Mouse (Mus musculus): ENCODE data around the gene Prune1.

Prune1 gene

DNA sequence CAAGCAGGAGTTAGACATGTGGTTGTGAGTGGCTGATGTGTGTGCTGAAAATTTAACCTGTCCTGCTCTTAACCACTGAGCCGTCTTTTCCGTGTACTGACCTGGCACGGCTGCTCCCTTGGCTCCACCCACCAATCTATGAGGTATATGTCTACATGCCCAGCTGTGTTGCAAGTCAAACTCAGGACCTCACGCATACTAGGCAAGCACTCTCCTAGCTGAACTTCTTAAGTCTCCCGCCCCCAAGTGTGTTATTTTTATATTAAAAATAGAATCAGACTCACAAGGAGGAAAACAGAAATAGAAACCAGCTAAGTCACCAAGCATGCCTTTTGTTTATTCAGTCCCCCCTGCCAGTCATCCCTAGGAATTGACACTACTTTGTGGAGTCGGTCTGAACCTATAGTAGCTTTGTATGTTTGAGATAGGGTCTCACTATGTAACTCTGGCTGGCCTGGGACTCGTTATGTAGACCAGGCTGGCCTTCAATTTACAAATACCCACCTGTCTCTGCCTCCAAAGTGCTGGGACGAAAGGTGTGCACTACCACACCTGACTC is 44.3 kb downstream of the Prune1 start:
- no peak for DNase-seq (ENCODE audit: low read depth)

DNA sequence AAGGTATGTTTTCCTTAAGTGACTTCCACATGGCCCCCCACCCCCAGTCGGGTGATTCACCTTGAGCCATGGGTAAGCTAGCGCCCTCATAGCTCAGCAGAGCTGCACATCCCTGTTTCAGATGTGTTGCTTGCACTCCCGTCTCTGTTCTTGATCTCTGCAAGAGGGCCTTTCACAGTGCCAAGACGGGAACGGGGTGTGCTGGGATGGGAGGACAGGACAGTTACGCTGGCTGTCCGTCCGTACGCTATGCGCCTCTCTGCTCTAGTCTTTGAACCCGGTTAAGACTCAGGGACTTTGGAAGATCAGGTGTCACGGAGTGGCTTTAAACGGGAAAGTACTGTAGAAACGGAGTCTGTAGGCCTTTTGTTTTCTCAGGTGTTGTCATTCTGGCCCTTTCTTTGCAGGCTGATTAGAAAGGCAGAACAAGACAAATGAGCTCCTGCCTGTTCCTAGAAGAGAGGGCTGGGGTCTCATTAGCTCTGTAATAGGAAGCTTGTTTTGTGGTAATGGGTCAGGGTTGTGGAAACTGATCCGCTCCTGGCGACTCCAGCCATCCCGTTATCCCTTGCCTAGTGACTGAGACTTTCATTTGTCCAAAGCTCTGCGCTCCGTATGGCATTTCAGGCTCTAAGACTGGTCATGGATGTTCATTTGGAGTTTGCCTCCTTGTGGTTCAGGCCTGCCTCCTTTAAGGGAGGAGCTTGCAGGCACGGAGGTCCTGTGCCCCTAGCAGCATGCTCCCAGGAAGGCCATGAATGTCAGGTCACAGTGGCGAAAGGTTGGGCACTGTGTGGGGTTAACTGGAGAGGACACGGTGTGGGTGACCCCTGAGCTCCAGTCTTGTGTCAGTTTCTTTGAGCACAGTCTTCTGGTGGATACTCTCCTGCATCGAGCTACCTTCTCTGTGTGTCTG is 46.2 kb downstream of the Prune1 start:
- no peak for DNase-seq (ENCODE audit: low read depth)

DNA sequence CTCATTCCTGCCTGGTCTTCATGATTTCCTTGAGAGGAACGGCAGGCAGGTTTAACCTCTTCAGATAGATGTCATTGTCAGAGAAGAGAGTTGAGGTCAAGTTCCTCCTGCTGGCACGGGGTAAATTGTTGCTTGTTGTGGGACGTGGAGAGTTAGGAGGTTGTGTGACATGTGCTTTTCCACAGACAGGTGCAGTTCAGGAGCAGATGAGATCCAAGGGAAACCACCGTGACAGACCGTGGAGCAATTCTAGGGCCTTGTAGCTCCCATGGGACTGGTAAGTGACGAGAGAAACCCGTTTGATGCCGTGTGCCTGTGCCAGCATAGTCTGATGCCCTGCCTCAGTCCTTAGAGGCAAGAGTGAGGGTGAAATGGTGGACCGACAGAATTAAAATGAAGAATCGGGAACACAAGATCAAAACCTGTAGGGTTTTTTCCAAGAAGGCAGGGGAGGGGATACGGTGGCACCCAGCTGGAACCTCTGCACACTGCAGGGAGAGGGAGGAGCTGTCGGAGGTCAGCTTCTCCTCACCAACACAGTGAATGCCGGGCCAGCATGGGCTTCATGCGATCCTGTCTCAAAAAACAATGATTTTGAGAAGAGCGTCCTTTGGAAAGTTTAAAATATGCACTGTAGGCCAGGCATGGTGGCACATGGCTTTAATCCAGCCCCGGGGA is 48.4 kb downstream of the Prune1 start:
- no peak for DNase-seq (ENCODE audit: low read depth)

DNA sequence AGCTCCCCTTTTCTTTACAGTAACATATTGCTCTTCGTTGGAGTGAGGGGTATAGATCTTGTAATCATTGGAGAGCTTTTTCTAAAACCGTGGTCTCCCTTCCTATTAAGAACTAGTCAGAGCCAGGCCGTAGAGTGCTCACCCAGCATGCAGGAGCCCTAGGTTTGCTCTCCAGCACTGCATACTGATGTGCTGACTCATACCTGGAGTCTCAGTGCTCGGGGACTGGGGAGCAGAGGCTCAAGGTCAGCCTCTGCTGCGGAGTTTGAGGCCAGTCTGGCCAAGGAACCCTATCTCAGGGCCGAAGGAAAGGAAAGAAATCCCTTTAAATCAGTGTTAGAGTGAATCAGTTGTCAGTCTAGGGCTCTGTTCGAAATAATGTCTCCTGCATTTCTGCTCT is 49.1 kb downstream of the Prune1 start:
- no peak for DNase-seq (ENCODE audit: low read depth)

DNA sequence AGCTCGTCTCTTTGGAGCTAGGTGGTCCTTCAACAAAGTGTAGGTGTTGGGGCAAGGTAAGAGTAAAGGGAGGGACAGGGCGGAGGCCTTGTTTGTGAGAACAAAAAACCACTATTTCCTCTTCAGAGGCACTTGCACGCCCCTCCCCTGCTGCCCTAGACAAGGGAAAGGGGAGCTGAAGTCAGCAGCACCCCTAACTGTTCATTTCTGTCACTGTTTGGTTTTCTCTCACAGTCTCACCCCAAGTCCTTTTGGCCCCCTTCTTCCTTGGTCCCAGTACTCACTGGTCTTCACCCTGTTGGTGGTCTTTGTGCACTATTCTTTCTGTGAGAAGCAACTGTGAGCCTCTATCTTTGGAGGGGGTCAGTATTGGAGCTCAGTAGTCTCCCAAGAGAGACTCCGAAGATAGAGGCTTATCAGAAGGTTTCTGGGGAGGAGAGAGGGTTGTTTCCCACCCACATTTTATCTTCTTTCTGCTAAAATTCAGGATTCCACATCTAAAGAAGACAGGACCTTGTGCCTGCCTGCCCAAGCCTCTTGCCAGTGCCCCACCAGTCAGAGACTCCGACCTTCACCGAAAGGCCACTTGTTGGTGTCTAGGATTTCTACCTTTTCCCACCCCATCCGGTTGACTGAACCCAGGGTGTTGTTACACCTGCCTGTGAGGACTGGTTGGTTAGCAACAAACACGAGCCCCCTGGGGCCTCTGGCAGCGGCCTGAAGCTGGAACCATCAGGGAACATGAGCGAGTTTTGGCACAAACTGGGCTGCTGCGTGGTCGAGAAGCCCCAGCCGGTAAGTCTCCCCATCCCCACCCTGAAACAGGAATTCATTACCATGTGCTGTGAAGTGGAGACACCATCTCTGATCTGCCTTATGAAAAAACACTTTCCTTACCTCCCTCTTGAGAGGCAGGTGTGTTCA is 50.3 kb downstream of the Prune1 start, which contains the start of gene Mllt11:
Gene Mllt11, minus strand, starts transcription at position 874 of the 924 bp plus-strand sequence.
- DNase-seq (ENCODE audit: low read depth): no peak

DNA sequence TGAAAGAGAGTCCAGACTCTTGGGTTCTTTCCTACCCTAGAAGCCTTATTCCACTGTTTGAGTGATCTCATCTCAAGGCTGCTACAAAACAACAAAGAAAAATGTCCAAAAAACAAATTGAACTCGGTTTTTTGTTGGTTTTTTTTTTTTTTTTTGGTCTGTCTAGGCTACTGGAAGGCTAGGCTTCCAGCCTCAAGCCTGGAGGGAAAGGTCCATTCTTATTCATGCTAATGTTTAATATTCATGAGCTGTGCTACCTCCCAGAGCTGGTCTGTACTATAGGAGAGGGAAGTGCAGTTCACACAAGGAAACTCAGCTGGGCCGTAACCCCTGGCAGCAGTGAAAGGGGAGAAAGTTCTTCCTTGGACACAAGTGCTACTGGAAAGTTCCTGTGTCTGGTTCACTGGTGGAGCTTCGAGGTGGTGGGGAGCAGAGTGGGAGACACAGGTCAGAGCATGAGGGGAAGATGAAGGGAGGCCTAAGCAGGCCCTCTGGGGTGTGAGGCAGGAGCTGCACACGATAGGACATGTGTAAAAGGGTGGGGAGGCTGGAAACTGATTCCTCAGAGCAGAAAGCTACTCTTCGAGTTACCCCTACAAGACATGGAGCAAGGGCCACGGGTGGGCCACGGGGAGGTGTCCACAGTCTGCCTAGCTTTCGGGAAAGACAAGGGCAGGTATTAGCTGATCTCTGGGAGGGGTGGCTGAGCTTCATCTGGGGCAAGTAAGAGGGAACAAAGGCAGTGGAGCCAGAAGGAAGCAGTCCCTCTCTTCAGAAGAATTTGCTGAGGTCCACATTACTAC is 51.2 kb downstream of the Prune1 start:
- DNase-seq (ENCODE audit: low read depth): no peak

DNA sequence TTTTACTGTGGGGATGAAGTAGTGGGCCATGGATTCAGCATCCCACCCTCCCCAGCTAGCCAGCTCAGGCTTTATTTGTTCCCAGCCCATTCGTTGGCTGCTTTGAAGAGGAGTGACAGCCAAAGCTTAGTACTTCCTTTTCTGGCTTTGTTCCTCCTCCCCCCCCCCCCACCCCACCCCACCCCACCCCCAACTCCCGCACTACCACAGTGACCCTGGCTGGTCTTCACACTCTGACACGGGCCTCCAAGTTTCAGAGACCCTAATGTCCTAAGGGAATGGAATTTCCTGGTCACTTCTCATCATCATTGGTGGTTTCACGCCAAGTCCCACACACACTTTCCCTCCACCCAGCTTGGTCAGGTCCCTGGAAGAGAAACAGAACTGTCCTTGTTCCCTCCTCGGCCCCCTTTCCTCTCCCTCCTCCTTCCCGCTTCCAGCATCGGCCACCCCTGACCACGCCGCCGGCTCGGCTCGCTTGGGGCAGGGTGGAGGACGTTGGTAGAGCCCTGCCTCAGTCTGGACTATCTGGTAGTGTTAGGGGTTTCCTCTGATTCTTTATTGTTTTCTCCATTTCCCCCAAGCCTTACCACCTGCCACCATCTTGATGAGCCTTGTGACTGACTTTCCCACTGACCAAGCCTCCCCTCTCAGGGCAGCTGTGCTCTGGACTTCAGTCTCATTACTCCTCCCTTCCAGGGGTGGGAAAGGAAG is 51.9 kb downstream of the Prune1 start:
- DNase-seq (ENCODE audit: low read depth): no peak

DNA sequence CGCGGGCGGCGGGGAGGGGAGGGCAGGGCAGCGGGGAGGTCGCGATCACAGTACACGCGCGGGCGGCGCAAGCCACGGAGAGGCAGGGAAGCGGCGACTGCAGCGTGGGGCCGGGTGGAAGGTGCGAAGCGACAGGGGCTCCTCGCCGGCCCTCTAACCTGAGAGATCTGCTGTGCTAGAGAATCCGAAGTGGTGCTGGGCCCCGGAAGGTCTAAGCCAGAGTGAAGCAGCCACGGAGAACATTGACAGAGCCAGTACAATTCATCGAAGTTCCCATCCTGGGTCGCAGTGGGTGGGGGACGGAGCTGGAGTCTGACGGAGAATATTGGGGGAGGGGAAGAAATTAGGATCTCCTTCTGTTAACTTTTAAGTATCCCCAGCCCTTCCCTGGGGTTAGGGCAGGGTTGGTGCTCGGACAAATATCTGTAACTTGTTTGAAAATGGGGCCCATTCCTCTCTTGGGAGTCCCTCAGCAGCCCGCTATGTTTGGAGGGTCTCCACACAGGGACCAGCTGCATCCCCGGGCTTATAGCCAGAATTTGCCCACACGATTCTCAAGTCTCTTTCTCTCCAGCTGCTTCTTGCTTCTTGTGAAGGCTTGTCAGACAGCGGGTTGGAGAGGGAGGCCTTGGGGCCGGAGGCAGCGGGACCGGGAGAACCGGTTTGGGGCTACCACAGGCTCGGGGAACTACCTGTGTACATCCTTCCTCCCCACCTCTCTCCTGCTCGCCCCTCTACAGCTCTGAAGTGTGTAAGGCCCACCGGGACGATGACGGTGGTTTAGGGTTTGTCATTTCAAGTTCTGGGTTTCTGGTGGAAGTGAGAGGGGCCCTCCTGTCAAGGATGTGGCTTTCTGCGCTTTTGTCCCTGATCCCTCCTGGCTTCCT is 52.7 kb downstream of the Prune1 start:
- DNase-seq (ENCODE audit: low read depth): no peak

DNA sequence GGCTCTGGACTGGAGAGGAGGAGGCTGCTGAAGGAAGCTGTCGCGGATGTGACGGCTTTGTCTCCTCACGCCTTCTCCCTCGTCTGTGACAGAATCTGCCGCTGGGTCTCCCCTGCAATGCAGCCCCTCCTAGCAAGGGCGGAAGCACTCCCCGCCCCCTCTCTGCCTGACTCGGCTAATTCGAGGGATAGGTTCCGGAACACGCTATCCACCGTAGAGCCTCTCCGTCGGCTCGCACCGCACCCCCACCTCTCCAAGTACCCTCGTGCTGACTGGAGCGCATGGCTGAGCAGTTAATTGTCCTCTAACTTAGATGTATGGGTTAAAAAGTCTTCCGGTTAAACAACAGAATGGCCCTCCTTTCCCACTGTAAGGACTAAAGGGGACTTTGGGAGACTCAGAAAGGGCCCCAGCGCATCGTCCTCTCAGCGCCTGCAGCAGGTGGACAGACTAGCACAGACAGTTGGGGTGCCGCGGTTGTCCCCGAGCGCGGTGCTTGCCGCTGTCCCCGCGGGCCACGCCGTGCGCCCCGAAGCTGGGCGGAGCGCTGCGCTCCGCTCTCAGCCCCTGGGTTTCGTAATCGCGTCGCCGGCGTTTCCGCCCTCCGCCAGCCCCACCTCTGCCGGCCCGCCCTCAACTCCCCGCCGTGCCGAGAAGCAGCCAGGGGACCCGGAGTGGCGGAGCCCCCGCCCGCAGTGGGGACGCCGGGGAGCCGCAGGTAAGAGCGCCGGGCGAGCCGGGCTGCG is 53.6 kb downstream of the Prune1 start, which contains the start of gene Cdc42se1:
Gene Cdc42se1, plus strand, starts transcription at position 585 of the 746 bp plus-strand sequence.
- DNase-seq (ENCODE audit: low read depth): no peak

DNA sequence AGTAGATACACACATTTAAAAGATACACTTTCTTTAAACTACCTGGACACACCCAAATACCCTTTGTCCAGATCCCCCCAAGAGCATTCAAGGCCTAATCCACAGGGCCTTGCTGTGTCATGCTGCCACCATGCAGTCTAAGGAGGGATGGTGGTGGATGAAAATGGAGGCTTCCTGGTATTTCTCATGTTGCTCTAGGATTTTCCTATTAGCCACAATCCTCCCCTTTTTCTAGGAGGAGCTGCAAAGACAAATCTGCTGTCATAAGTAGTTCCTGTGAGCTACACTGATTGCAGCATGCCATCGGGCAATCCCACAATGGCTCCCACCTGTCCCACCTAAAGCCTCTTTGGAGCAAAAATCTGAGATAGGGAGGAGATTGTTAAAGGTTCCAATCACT is 54.7 kb downstream of the Prune1 start:
- no peak for DNase-seq (ENCODE audit: low read depth)

DNA sequence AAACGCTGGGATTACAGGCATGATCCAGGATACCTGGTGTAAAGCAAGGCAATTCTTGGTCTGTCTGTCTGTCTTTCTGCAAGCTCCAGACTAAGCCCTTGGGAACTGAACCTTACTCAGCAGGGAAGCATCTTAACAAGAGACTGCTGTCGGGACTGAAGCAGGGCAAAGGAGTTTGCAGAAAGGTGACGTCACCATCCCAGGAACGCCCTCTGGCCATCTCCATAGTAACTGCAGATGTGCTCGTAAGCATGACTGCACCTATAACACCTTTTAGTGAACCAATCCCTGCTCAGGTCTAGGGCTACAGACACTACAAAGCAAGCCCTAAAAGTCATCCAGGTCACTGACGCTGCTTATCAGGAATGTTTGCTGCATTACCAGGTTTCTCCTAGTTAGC is 57.6 kb downstream of the Prune1 start:
- no peak for DNase-seq (ENCODE audit: low read depth)

DNA sequence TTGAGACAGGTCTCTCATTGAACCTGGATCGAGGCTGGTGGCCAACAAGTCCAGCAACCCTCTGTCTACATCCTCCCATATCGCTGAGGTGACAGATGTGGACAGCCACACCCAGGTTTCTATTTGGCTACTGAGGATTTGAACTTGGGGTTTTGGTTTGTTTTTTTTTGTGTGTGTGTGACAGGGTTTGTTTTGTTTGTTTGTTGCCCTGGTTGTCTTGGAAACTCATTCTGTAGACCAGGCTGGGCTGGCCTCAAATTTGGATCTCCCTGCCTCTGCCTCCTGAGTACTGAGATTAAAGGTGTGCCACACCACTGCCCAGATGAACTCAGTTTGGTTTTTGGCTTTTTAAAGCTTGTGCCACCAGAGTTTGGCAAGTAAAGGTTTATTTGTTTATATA is 58.8 kb downstream of the Prune1 start:
- no peak for DNase-seq (ENCODE audit: low read depth)

DNA sequence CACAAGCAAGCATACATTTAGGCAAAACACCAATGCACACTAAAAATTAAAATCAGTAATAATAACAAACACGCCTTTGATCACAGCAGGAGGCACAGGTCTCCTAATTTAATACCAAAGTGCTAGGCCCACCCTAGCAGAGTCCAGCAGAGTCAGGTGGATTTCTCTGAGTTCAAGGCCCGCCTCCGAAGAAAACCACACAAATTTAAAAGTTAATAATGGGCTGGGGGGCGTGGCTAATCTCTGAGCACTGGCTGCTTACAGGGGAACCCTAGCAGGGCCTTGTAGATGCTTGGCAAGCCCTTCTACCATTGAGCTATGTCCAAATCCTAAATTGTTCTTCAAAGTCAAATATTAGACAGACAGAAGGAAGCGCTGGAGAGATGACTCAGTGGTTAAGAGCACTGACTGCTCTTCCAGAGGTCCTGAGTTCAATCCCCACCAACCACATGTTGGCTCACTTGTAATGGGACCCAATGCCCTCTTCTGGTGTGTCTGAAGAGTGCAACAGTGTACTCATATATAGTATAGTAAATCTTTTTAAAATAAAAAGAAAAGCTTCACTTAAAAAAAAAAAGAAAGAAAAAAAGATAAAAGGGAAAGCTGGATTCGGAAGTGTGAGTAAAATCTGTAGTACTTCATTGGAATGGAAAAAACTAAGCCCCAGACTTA is 63.3 kb downstream of the Prune1 start:
- no peak for DNase-seq (ENCODE audit: low read depth)

DNA sequence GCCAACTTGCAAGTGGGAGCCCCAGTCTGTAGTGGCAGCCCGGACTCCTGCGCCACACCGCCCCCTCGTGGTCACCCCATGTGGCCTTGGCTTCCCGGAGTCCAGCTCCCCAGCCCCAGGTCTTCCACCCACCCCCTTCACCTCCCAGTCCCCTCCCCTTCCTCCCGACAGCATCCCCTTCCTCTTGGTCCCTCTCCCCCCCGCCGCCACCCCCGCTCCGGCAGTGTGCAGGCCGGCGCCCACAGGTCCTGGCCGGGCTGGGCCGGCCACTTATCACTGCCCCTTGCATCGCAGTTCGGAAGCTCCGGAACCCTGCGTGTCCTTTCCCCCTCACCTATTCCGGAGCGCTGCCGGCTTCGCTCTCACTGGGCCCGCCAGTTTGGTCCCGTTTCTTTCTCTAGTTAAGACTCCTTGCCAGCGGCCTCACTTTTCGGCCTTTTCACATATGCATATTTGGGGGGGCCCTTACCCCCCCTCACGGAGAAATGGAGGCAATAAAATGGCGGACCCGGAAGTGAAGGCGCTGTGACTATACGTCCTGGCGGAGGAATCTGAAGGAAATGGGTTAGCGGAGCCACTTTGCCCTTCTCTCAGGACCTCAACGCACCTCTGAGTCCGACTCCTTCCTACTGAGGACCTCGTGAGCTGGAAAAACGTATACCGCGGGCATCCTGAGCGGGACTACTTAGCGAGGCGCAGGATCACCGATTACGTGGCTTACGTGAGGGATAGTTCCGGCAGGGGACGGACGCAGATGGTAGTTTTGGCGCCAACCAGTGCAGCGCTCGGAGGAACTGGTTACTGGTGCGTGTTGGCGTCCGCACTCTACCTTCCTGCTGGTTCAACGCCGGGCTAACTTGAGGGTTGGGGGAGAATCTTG is 64.4 kb downstream of the Prune1 start, which contains the start of gene Gabpb2:
Gene Gabpb2, minus strand, starts transcription at position 662 of the 880 bp plus-strand sequence.
- no peak for DNase-seq (ENCODE audit: low read depth)

DNA sequence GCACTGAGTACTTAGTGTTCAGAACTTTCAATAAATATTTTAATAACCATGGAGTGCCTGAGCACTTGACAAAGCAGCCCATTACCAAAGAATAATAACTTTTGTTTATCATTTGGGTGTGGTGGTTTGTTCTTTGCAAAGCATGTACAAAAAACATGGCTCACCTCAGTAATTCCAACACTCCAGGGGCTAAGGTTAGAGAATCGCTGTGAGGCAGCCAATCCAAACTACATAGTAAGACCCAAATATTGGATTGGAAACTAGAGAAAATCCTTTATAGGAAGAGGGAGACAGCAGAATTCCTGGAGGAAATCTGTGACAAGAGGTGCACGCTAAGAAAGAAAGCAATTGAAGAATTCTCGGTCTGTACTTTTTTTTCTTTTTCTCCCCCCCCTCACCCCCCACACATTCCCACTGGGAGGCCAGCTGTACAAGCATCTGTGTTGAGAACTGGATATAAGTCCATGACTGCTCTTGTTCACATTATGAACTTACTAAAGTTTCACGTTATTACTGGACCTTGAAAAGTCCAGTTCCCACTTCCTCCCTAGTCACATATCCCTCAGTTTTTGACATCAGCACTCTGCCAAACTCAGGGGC is 65.1 kb downstream of the Prune1 start:
- no peak for DNase-seq (ENCODE audit: low read depth)

DNA sequence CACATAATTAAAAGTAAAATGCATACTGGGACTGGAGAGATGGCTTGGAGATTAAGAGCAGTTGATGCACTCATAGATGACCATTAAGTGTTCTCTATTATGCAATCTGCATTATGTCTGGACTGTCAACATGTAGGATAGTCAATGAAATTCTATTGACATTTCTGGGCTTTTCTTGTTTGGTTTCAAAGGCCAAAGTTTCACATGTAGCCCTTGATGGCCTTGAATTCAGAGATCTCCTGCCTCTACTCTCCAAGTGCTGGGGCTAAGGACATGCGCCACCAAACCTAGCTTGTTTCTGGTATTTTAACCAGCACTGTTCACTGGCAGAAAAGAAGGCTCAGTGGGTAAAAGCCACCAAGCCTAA is 68.3 kb downstream of the Prune1 start:
- no peak for DNase-seq (ENCODE audit: low read depth)
